Mouse (Mus musculus): ENCODE data around the gene Ero1lb.

Ero1lb gene

GRCm38 (mm10) chr13:12565621-12566390 lies at the start of gene Ero1lb:
Gene Ero1lb, plus strand, starts transcription at chr13:12565874.
- DNase-seq (ENCODE audit: low spot score): peak; percentile 90

- no peak for DNase-seq (ENCODE audit: low spot score)
Measured at GRCm38 (mm10) chr13:12519371-12519770, 46.3 kb upstream of the Ero1lb start.

DNA sequence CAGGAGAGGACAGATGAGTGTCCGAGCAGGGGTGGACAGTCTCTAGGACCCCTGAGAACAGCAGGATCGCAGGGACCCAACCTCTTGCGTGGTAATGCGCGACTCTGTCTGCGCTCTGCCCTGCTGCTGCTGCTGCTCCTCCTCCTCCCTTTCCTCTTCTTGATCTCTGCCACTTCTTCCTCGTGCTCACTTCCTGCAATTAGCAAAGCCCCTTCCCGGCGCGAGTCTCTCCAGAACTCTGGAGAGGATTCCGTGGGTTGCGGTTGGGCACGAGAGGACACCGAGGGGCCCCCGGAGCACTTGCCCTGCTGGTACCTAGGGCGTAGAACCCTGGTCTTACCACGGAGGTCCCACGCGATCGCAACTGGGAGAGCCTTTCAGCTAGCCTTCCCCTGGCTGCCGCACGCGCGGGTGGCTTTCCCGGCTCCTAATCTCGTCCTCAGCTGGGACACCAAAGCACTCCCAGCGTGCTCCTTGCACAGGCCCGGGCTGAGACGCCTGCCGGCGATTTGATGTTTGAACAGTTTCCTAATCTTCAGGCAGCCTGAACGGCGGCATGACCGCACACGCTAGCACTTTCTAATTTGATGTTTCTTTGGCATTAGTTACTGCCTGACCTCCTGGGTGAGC lies 45.6 kb upstream of the Ero1lb start, which contains the start of gene Edaradd:
Gene Edaradd (minus strand): TSS at position 484 of the 630 bp plus-strand sequence.
- peak; percentile 21 for DNase-seq (ENCODE audit: low spot score)

- no peak for DNase-seq (ENCODE audit: low spot score)
Measured at GRCm38 (mm10) chr13:12522346-12522745, 43.3 kb upstream of the Ero1lb start.

GRCm38 (mm10) chr13:12525678-12526077 lies 40.0 kb upstream of the Ero1lb start:
- no peak for DNase-seq (ENCODE audit: low spot score)

- DNase-seq (ENCODE audit: low spot score): no peak
Measured at GRCm38 (mm10) chr13:12534628-12535027, 31.0 kb upstream of the Ero1lb start.

DNA sequence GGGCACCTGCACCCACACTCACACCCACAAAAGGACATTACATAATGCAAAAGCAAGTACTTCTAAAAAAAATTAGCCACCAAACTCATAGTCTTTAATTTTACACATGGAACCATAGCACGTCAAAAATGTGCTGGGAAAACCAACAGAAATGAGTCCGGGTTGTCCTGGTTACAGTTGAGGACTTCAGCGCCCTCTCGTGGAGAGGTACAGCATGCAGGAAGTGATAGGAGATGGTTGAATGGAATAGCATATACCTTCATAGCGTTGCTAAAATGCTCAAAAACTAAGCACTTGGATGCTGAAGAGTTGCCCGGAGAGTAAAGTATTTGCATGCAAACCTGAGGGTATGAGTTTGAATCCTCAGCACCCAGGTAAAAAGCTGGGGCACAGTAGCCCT lies 27.7 kb upstream of the Ero1lb start:
- no peak for DNase-seq (ENCODE audit: low spot score)

DNA sequence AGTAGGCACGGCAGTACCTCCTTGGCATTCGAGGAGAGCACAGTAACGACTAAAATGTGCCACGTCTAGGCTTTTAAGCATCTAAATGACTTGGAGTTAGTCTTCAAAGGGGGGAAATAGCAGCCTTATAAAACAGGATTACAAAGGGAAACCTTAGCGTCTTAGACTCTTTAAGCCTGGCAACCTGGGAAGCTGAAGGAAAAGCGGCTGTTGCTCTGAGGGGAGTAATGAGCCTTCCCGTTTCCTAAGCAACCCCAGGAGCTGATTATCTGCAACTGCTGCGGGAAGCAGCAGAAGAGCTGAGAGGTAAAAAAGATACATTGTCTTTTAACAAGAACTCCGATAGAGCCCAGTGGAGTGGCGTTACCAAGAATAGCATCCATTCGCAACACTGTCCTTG lies 26.0 kb upstream of the Ero1lb start:
- no peak for DNase-seq (ENCODE audit: low spot score)

- no peak for DNase-seq (ENCODE audit: low spot score)
Measured at GRCm38 (mm10) chr13:12540119-12540518, 25.6 kb upstream of the Ero1lb start.

- peak; percentile 5 for DNase-seq (ENCODE audit: low spot score)
Measured at GRCm38 (mm10) chr13:12542006-12542981, 23.4 kb upstream of the Ero1lb start.

DNA sequence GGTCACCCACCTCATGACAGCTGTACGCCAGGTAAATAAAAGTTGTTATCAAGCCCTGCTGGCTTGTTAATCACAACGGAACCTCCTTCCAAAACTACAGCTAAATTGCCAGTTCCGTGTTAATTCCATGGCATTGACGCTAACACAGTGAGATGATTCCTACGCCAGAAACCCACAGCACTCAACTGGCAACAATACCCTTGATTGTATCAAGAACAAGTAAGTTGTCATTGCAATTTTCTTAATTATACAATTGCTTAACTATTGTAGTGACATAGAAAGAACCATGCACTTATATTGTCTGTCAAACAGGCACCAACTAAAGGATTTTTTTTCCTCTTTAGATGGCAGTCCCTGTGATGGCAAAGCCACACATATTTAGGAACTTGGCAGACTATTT lies 22.4 kb upstream of the Ero1lb start:
- DNase-seq (ENCODE audit: low spot score): no peak

GRCm38 (mm10) chr13:12543880-12544568 lies 21.6 kb upstream of the Ero1lb start:
- DNase-seq (ENCODE audit: low spot score): no peak

DNA sequence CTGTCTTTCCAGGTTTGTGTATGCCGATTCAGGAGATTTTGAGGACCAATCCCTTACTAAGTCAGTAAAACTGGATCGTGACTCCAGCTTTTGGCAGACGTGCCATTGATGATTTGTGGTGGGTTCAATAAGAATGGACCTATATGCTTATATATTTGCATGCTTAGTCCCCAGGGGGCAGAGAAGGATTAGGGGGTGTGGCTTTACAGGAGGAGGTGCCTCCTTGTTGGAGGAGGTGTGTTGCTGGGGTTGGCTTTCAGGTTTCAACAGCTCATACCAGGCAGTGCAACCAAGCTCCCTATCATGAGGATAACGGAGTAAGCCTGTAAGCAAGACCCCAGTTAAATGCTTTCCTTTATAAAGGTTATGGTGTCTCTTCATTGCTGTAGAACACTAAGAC lies 11.5 kb upstream of the Ero1lb start:
- DNase-seq (ENCODE audit: low spot score): no peak

GRCm38 (mm10) chr13:12559044-12559443 lies 6.6 kb upstream of the Ero1lb start:
- no peak for DNase-seq (ENCODE audit: low spot score)

DNA sequence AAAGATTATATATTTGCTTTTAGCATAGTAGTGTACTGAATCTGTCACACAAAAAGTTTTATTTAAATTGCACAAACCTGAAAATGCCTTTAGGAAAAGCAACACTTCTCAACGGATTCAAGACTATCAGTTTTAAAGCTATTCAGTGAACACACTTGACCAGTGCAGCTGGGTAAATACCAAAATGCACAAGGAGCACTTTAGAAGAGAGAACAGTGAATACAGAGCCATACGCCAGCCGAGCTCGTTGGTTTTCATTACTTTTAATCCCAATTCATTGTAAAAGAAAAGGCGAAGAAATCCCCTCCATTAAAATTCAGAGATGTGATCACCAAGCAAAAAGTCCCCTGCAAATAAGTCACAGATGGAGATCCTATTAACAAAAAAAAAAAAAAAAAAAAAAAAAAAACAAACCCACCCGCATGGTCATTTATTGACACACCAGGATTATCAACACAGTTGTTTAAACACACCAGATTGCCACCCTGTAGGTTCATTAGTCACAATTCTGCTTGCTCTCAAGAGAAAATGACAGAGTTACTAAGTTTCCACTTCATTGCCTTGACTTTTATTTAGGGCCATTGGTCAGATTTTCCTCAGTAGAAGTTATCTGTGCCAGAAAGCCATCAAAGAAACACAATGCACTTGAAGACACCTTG lies 6.1 kb upstream of the Ero1lb start:
- no peak for DNase-seq (ENCODE audit: low spot score)

DNA sequence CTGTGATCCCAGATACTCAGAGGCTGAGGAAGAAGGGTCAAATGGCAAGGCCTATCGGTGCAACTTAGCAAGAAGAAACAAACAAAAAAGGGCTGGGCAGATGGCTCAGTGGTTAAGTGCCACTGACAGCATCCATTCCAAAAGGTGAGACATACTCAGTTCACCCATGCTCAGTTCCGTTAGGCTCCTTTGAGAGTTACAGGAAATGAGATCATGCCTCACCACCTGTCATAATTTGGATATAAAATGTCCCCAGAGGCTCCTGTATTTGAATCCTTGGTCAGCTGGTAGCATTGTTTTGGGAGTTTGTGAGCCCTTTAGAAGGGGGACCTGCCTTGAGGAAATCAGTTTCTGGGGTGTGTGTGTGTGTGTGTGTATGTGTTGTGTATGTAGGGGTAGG lies 3.9 kb upstream of the Ero1lb start:
- DNase-seq (ENCODE audit: low spot score): no peak

DNA sequence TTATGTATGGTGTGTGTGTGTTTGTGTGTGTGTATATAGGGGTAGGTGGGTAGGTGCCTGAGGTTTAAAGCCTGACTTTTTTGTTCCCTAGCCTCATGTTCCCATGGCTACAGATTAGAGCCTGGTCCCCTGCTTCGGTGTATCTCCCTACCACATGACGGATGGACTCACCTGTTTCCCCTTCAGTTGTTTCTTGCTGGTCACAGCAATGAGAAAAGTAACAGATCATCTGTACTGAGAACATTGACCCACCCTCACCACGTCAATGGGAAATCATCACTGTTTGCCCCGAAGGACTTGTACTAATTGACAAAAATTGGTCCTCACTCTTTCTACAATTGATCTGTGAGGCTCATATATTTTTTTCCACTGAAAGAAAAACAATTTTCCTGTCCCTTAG lies 3.4 kb upstream of the Ero1lb start:
- no peak for DNase-seq (ENCODE audit: low spot score)

DNA sequence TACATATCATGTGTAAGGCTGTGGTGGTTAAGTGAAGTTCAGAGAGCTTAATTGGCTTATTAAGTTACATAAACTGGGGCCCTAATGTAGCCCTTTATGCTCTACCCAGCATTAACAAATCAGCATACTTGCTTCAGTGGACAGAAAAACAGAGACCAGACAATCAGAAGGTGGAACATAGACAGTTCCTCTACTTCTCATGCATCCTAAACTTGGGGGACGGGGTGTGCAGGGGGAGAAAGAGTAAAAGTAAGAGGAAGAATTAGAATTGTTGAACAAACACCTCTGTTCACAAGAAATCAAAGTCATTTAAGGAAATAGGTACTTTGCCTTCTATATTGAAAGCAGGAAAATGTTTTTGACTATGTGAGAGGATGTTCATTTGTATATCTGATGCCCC lies 2.3 kb downstream of the Ero1lb start:
- DNase-seq (ENCODE audit: low spot score): no peak

- no peak for DNase-seq (ENCODE audit: low spot score)
Measured at GRCm38 (mm10) chr13:12568597-12569469, 3.2 kb downstream of the Ero1lb start.

- DNase-seq (ENCODE audit: low spot score): no peak
Measured at GRCm38 (mm10) chr13:12569741-12570140, 4.1 kb downstream of the Ero1lb start.

Measured in ovary, postnatal 10 days (tissue).